Mouse (Mus musculus): ENCODE results near the gene Zfhx2. TPM values are rescaled to one million over a fixed set of nuclear protein-coding genes. Genes with fewer than 3 reads are reported as not detected.

The Zfhx2 gene
- polyA plus RNA-seq, 1 experiment from 2014 or later, result 21.5 TPM

GRCm38 (mm10) chr14:55032695-55033225 is 59.4 kb downstream of the Zfhx2 start:
- Histone ChIP-seq H3K4me2 (replicated peaks) (peak overlapping the region; percentile 31), H3K27ac (peak overlapping the region; percentile 51), H3K9ac (peak overlapping the region; percentile 9; the same call in 1 of the 2 replicates), H3K9me3 (ENCODE audit: control insufficient read depth, low read length) (no peaks in the 10 kb centered on the region), H3K36me3 (replicated peaks; ENCODE audit: control insufficient read depth, insufficient read depth) (no peaks in the 10 kb centered on the region), H3K4me3 (replicated peaks; ENCODE audit: low read length) (no peak overlapping the region), H3K4me1 (replicated peaks; ENCODE audit: control insufficient read depth, insufficient read depth, low read length) (peaks cover 27% of the 10 kb centered on the region), H3K27me3 (ENCODE audit: control insufficient read depth, insufficient read depth, low read length) (no peaks in the 10 kb centered on the region)
- 19% methylated on average over 19 of the region's 19 CpGs for WGBS
- DNase-seq (ENCODE audit: low spot score) (no peak), ATAC-seq (ENCODE audit: low FRiP score) (0 out of 2 replicates have a peak, but pooled peaks have one; percentile 14)

- DNase-seq (ENCODE audit: low spot score) (peak; percentile 73), ATAC-seq (ENCODE audit: low FRiP score) (peak; percentile 35)
- Histone ChIP-seq H3K9me3 (ENCODE audit: control insufficient read depth, low read length) (no peaks in the 10 kb centered on the region), H3K27me3 (ENCODE audit: control insufficient read depth, insufficient read depth, low read length) (no peaks in the 10 kb centered on the region; the same call in 1 of the 2 replicates), H3K9ac (peak overlapping the region; percentile 40; the same call in 1 of the 2 replicates), H3K4me2 (replicated peaks) (peak overlapping the region; percentile 42), H3K4me1 (replicated peaks; ENCODE audit: control insufficient read depth, insufficient read depth, low read length) (peaks cover 38% of the 10 kb centered on the region), H3K27ac (peak overlapping the region; percentile 95), H3K4me3 (replicated peaks; ENCODE audit: low read length) (no peak overlapping the region), H3K36me3 (replicated peaks; ENCODE audit: control insufficient read depth, insufficient read depth) (peaks cover 12% of the 10 kb centered on the region)
- 4% methylated on average over 11 of the region's 11 CpGs for WGBS
Measured at GRCm38 (mm10) chr14:55029034-55029698, 63.0 kb downstream of the Zfhx2 start.

- Histone ChIP-seq H3K27me3 (ENCODE audit: control insufficient read depth, insufficient read depth, low read length) (no peaks in the 10 kb centered on the region; the same call in 1 of the 2 replicates), H3K4me2 (replicated peaks) (peak overlapping the region; percentile 42), H3K4me1 (replicated peaks; ENCODE audit: control insufficient read depth, insufficient read depth, low read length) (peaks cover 38% of the 10 kb centered on the region), H3K36me3 (replicated peaks; ENCODE audit: control insufficient read depth, insufficient read depth) (peaks cover 20% of the 10 kb centered on the region), H3K9ac (peak overlapping the region; percentile 40; the same call in 1 of the 2 replicates), H3K4me3 (replicated peaks; ENCODE audit: low read length) (no peak overlapping the region), H3K27ac (peak overlapping the region; percentile 95), H3K9me3 (ENCODE audit: control insufficient read depth, low read length) (no peaks in the 10 kb centered on the region)
- WGBS, result 2% methylated on average over 5 of the region's 5 CpGs
- ATAC-seq (ENCODE audit: low FRiP score) (peak; percentile 83), DNase-seq (ENCODE audit: low spot score) (peak; percentile 76)
Measured at GRCm38 (mm10) chr14:55028333-55028835, 63.7 kb downstream of the Zfhx2 start.

GRCm38 (mm10) chr14:55027653-55028052 is 64.5 kb downstream of the Zfhx2 start:
- WGBS, result 3% methylated on average over 6 of the region's 6 CpGs
- H3K27me3 ChIP-seq (ENCODE audit: control insufficient read depth, insufficient read depth, low read length), result no peaks in the 10 kb centered on the region; the same call in 1 of the 2 replicates

GRCm38 (mm10) chr14:55027251-55027650 is 64.9 kb downstream of the Zfhx2 start:
- 13% methylated on average over 5 of the region's 5 CpGs for WGBS
- Histone ChIP-seq H3K9me3 (ENCODE audit: control insufficient read depth, low read length) (no peaks in the 10 kb centered on the region), H3K27me3 (ENCODE audit: control insufficient read depth, insufficient read depth, low read length) (no peaks in the 10 kb centered on the region; the same call in 1 of the 2 replicates), H3K4me1 (replicated peaks; ENCODE audit: control insufficient read depth, insufficient read depth, low read length) (peaks cover 32% of the 10 kb centered on the region), H3K27ac (peak overlapping the region; percentile 95), H3K4me2 (replicated peaks) (peak overlapping the region; percentile 42), H3K36me3 (replicated peaks; ENCODE audit: control insufficient read depth, insufficient read depth) (peaks cover 31% of the 10 kb centered on the region), H3K9ac (peak overlapping the region; percentile 31), H3K4me3 (replicated peaks; ENCODE audit: low read length) (no peak overlapping the region)
- ATAC-seq (ENCODE audit: low FRiP score), result no peak
- DNase-seq (ENCODE audit: low spot score), result no peak

More at GRCm38 (mm10) chr14:55027653-55028052, 64.5 kb downstream of the Zfhx2 start:
- Histone ChIP-seq H3K27ac (peak overlapping the region; percentile 95), H3K9ac (peak overlapping the region; percentile 31), H3K4me2 (replicated peaks) (peak overlapping the region; percentile 42), H3K4me3 (replicated peaks; ENCODE audit: low read length) (no peak overlapping the region), H3K4me1 (replicated peaks; ENCODE audit: control insufficient read depth, insufficient read depth, low read length) (peaks cover 33% of the 10 kb centered on the region), H3K36me3 (replicated peaks; ENCODE audit: control insufficient read depth, insufficient read depth) (peaks cover 27% of the 10 kb centered on the region), H3K9me3 (ENCODE audit: control insufficient read depth, low read length) (no peaks in the 10 kb centered on the region)
- 0 out of 2 replicates have a peak, but pooled peaks have one; percentile 23 for ATAC-seq (ENCODE audit: low FRiP score)
- DNase-seq (ENCODE audit: low spot score), result peak; percentile 64

GRCm38 (mm10) chr14:55025527-55025926 is 66.6 kb downstream of the Zfhx2 start:
- H3K36me3 ChIP-seq (replicated peaks; ENCODE audit: control insufficient read depth, insufficient read depth), result peaks cover 48% of the 10 kb centered on the region
- no peak for DNase-seq (ENCODE audit: low spot score)
- H3K27ac ChIP-seq, result no peak overlapping the region
- no peaks in the 10 kb centered on the region for H3K9me3 ChIP-seq (ENCODE audit: control insufficient read depth, low read length)
- H3K9ac ChIP-seq, result no peak overlapping the region
- no peak overlapping the region for H3K4me2 ChIP-seq (replicated peaks)
- ATAC-seq (ENCODE audit: low FRiP score), result no peak
- no peaks in the 10 kb centered on the region; the same call in 1 of the 2 replicates for H3K27me3 ChIP-seq (ENCODE audit: control insufficient read depth, insufficient read depth, low read length)
- no peak overlapping the region for H3K4me3 ChIP-seq (replicated peaks; ENCODE audit: low read length)
- peaks cover 32% of the 10 kb centered on the region for H3K4me1 ChIP-seq (replicated peaks; ENCODE audit: control insufficient read depth, insufficient read depth, low read length)
- WGBS, result 79% methylated on average over 5 of the region's 5 CpGs

- Histone ChIP-seq H3K9me3 (ENCODE audit: control insufficient read depth, low read length) (no peaks in the 10 kb centered on the region), H3K9ac (no peak overlapping the region), H3K27ac (no peak overlapping the region), H3K4me3 (replicated peaks; ENCODE audit: low read length) (no peak overlapping the region), H3K36me3 (replicated peaks; ENCODE audit: control insufficient read depth, insufficient read depth) (peaks cover 53% of the 10 kb centered on the region), H3K4me1 (replicated peaks; ENCODE audit: control insufficient read depth, insufficient read depth, low read length) (peaks cover 24% of the 10 kb centered on the region), H3K27me3 (ENCODE audit: control insufficient read depth, insufficient read depth, low read length) (no peaks in the 10 kb centered on the region; the same call in 1 of the 2 replicates), H3K4me2 (replicated peaks) (no peak overlapping the region)
- ATAC-seq (ENCODE audit: low FRiP score) (no peak), DNase-seq (ENCODE audit: low spot score) (peak; percentile 84)
- 66% methylated on average over 7 of the region's 7 CpGs for WGBS
Measured at GRCm38 (mm10) chr14:55024236-55024635, 67.9 kb downstream of the Zfhx2 start.

GRCm38 (mm10) chr14:55023011-55023410 is 69.1 kb downstream of the Zfhx2 start:
- Histone ChIP-seq H3K36me3 (replicated peaks; ENCODE audit: control insufficient read depth, insufficient read depth) (peaks cover 60% of the 10 kb centered on the region), H3K9ac (no peak overlapping the region), H3K27ac (no peak overlapping the region), H3K4me2 (replicated peaks) (no peak overlapping the region), H3K4me3 (replicated peaks; ENCODE audit: low read length) (no peak overlapping the region), H3K27me3 (ENCODE audit: control insufficient read depth, insufficient read depth, low read length) (no peaks in the 10 kb centered on the region; the same call in 1 of the 2 replicates), H3K4me1 (replicated peaks; ENCODE audit: control insufficient read depth, insufficient read depth, low read length) (peaks cover 13% of the 10 kb centered on the region), H3K9me3 (ENCODE audit: control insufficient read depth, low read length) (no peaks in the 10 kb centered on the region)
- 93% methylated on average over 15 of the region's 15 CpGs for WGBS
- DNase-seq (ENCODE audit: low spot score) (no peak), ATAC-seq (ENCODE audit: low FRiP score) (no peak)

- H3K27ac ChIP-seq, result no peak overlapping the region
- no peak for ATAC-seq (ENCODE audit: low FRiP score)
- WGBS, result 27% methylated on average over 9 of the region's 9 CpGs
- H3K36me3 ChIP-seq (replicated peaks; ENCODE audit: control insufficient read depth, insufficient read depth), result peaks cover 64% of the 10 kb centered on the region
- H3K9ac ChIP-seq, result no peak overlapping the region
- H3K27me3 ChIP-seq (ENCODE audit: control insufficient read depth, insufficient read depth, low read length), result no peaks in the 10 kb centered on the region
- H3K9me3 ChIP-seq (ENCODE audit: control insufficient read depth, low read length), result no peaks in the 10 kb centered on the region
- no peak overlapping the region for H3K4me2 ChIP-seq (replicated peaks)
- H3K4me1 ChIP-seq (replicated peaks; ENCODE audit: control insufficient read depth, insufficient read depth, low read length), result 0 out of 2 replicates have a peak, but pooled peaks cover 4% of the 10 kb centered on the region
- H3K4me3 ChIP-seq (replicated peaks; ENCODE audit: low read length), result no peak overlapping the region
- no peak for DNase-seq (ENCODE audit: low spot score)
Measured at GRCm38 (mm10) chr14:55020394-55020793, 71.7 kb downstream of the Zfhx2 start.
